10 mouse cellular contexts compared by ENCODE assay signal in the genomic region with DNA sequence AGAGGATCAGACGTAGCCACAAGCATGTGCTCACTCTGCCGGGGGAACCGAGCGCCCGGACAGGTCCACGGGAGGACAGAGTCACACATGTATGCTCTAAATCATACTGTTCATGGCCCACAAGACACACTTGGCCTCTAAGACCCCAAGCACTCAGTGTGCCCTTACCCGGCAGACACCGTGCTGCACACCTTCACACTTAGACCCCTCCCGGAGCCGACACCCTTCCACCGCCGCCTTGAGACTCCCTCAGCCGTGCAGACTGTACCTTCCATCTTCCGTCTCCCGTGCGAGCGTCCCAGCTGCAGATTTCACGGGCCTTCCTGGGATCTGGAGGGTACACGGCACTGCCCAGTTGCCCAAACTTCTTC. TPM values are rescaled to one million over a fixed set of nuclear protein-coding genes. Genes with fewer than 3 reads are reported as not detected.
DNase-seq lines count a peak whose midpoint lies in the region; ATAC-seq lines count a peak whose summit lies in the region.
"Had no signal": no experiment of that assay in that cellular context is flagged by ENCODE, and none has a peak within 500 bp of the region (broad histone marks: within the 10 kb centered on the region; RNA-seq: fewer than 3 reads in every experiment).

No protein-coding gene starts in this region.

- no peak for ATAC-seq in kidney, embryonic 15.5 days (replicated peaks; ENCODE audit: low FRiP score)
- ATAC-seq in heart, embryonic 14.5 days (ENCODE audit: insufficient number of reproducible peaks, insufficient read depth, low FRiP score, low read depth), result no peak
- ATAC-seq in neural tube, embryonic 12.5 days (ENCODE audit: low FRiP score, low read depth), result peak; percentile 20; the same call in 1 of the 2 replicates

- H3K27me3 ChIP-seq in kidney, embryonic 15.5 days, result 0 out of 2 replicates have a peak, but pooled peaks cover 5% of the 10 kb centered on the region
- H3K27me3 ChIP-seq in embryonic facial prominence, embryonic 10.5 days (replicated peaks; ENCODE audit: low read depth, poor library complexity, severe bottlenecking), result no peaks in the 10 kb centered on the region
- H3K27me3 ChIP-seq in heart, embryonic 14.5 days (ENCODE audit: control insufficient read depth, insufficient read depth, low read length), result no peaks in the 10 kb centered on the region
- no peaks in the 10 kb centered on the region for H3K27me3 ChIP-seq in neural tube, embryonic 12.5 days (replicated peaks)
- H3K27me3 ChIP-seq: liver, embryonic 15.5 days had no signal

- no peaks in the 10 kb centered on the region for H3K36me3 ChIP-seq in kidney, embryonic 15.5 days
- no peaks in the 10 kb centered on the region for H3K36me3 ChIP-seq in embryonic facial prominence, embryonic 10.5 days (replicated peaks)
- no peaks in the 10 kb centered on the region for H3K36me3 ChIP-seq in heart, embryonic 14.5 days (ENCODE audit: control insufficient read depth, insufficient read depth, low read length)
- no peaks in the 10 kb centered on the region for H3K36me3 ChIP-seq in neural tube, embryonic 12.5 days
- H3K36me3 ChIP-seq: liver, embryonic 15.5 days had no signal

- 47% methylated on average over 19 of the region's 19 CpGs for WGBS in kidney, embryonic 15.5 days
- 74% methylated on average over 19 of the region's 19 CpGs for WGBS in embryonic facial prominence, embryonic 10.5 days
- 31% methylated on average over 19 of the region's 19 CpGs for WGBS in heart, embryonic 14.5 days
- WGBS in neural tube, embryonic 12.5 days, result 81% methylated on average over 19 of the region's 19 CpGs

- H3K4me1 ChIP-seq in kidney, embryonic 15.5 days, result peaks cover 29% of the 10 kb centered on the region
- H3K4me1 ChIP-seq in embryonic facial prominence, embryonic 10.5 days, result peaks cover 44% of the 10 kb centered on the region
- H3K4me1 ChIP-seq in heart, embryonic 14.5 days (ENCODE audit: control insufficient read depth in 2 of 2, insufficient read depth in 2 of 2, low read length in 2 of 2), result peaks cover 23 to 34% of the 10 kb centered on the region in 2 experiments
- H3K4me1 ChIP-seq in neural tube, embryonic 12.5 days, result peaks cover 13% of the 10 kb centered on the region; the same call in 1 of the 2 replicates
- H3K4me1 ChIP-seq: liver, embryonic 15.5 days had no signal

- no peak overlapping the region for H3K9ac ChIP-seq in kidney, embryonic 15.5 days
- H3K9ac ChIP-seq in heart, embryonic 14.5 days (ENCODE audit: low read length), result peak overlapping the region; percentile 84
- no peak overlapping the region for H3K9ac ChIP-seq in neural tube, embryonic 12.5 days
- H3K9ac ChIP-seq: liver, embryonic 15.5 days had no signal

- H3K4me3 ChIP-seq in kidney, embryonic 15.5 days (replicated peaks), result peak overlapping the region; percentile 17
- no peak overlapping the region for H3K4me3 ChIP-seq in embryonic facial prominence, embryonic 10.5 days
- H3K4me3 ChIP-seq in heart, embryonic 14.5 days (ENCODE audit: control insufficient read depth in 1 of 2, insufficient read depth in 1 of 2, low read depth in 1 of 2, low read length in 2 of 2), result peak overlapping the region; percentile 51 to 55
- H3K4me3 ChIP-seq in neural tube, embryonic 12.5 days, result no peak overlapping the region
- H3K4me3 ChIP-seq: erythroblast, embryonic 14.5 days; liver, embryonic 15.5 days had no signal

- no peak for DNase-seq in kidney, adult 8-10 months
- peak; percentile 19 for DNase-seq in embryonic facial prominence, embryonic 10.5 days (ENCODE audit: low spot score)
- DNase-seq in adipocyte (ENCODE audit: low spot score), result no peak
- DNase-seq in cerebellum, postnatal 10 days, result no peak
- DNase-seq: adrenal gland, adult 8-10 months had no signal

- H3K27ac ChIP-seq in kidney, embryonic 15.5 days, result no peak overlapping the region
- peak overlapping the region; percentile 48; the same call in 1 of the 2 replicates for H3K27ac ChIP-seq in embryonic facial prominence, embryonic 10.5 days (replicated peaks)
- peak overlapping the region; percentile 96 to 97 for H3K27ac ChIP-seq in heart, embryonic 14.5 days (replicated peaks in 1 of 2; ENCODE audit: control insufficient read depth in 1 of 2, insufficient read depth in 1 of 2, low read depth in 2 of 2, low read length in 2 of 2)
- H3K27ac ChIP-seq in neural tube, embryonic 12.5 days, result no peak overlapping the region
- H3K27ac ChIP-seq: liver, embryonic 15.5 days had no signal

- peak overlapping the region; percentile 50 for H3K4me2 ChIP-seq in kidney, embryonic 15.5 days
- peak overlapping the region; percentile 69 for H3K4me2 ChIP-seq in heart, embryonic 14.5 days (ENCODE audit: low read length)
- H3K4me2 ChIP-seq in neural tube, embryonic 12.5 days (replicated peaks), result 0 out of 2 replicates have a peak overlapping the region, but pooled peaks have one; percentile 0
- H3K4me2 ChIP-seq: liver, embryonic 15.5 days had no signal

- no peaks in the 10 kb centered on the region for H3K9me3 ChIP-seq in kidney, embryonic 15.5 days (replicated peaks)
- no peaks in the 10 kb centered on the region for H3K9me3 ChIP-seq in embryonic facial prominence, embryonic 10.5 days
- no peaks in the 10 kb centered on the region for H3K9me3 ChIP-seq in heart, embryonic 14.5 days (ENCODE audit: control insufficient read depth, low read length)
- no peaks in the 10 kb centered on the region for H3K9me3 ChIP-seq in neural tube, embryonic 12.5 days
- H3K9me3 ChIP-seq: liver, embryonic 15.5 days had no signal

RNA-seq across cellular contexts. Expression of a gene that starts 0.4 kb away (rescaled TPM):
- 0.14 and 0.31 TPM in 2 replicates for polyA plus RNA-seq in kidney, embryonic 15.5 days (2015; fragmentation: Nextera tagmentation; extraction: Ambion mirVana)
- polyA plus RNA-seq in embryonic facial prominence, embryonic 10.5 days (2016; fragmentation: Nextera tagmentation; extraction: Ambion mirVana), result 0.18 and 0.61 TPM in 2 replicates
- polyA plus RNA-seq in heart, embryonic 14.5 days (2014; fragmentation: Nextera tagmentation; extraction: Ambion mirVana), result 8.3 and 9.1 TPM in 2 replicates
- polyA plus RNA-seq in neural tube, embryonic 12.5 days (2016; fragmentation: Nextera tagmentation; extraction: Ambion mirVana), result 0.24 and 0.32 TPM in 2 replicates
- polyA plus RNA-seq: erythroblast, embryonic 14.5 days had no signal

Comparison
In these comparisons a context has a peak if more than half of its experiments do, and no peak if none do; other contexts are left out.
1. H3K27ac ChIP-seq: peak in embryonic facial prominence, embryonic 10.5 days (single experiment) and heart, embryonic 14.5 days (2 of 2); none in kidney, embryonic 15.5 days (single experiment) and neural tube, embryonic 12.5 days (single experiment).
2. H3K4me2 ChIP-seq: peak in every context shown above with its lines; median percentile 69 in heart, embryonic 14.5 days; 50 in kidney, embryonic 15.5 days; 0 in neural tube, embryonic 12.5 days.
3. H3K4me3 ChIP-seq: peak in kidney, embryonic 15.5 days (single experiment) and heart, embryonic 14.5 days (2 of 2); none in embryonic facial prominence, embryonic 10.5 days (single experiment) and neural tube, embryonic 12.5 days (single experiment).